Mouse (Mus musculus) stomach, embryonic 15.5 days (tissue): ENCODE measurements around the gene Gabpb2. TPM values are rescaled to one million over a fixed set of nuclear protein-coding genes. Genes with fewer than 3 reads are reported as not detected.

Source experiments
- ATAC-seq: fragments of 200-750 bp; cut with Nextera tagmentation; 2 replicates; pipeline ENCODE4 v1.8.0; 2017; ENCODE audit warnings: low read depth, moderate number of reproducible peaks, moderate TSS enrichment; ENCODE audit not compliant: insufficient read depth, low FRiP score
- H3K27ac ChIP-seq: fragments of 300-500 bp; sonication (generic); 2 replicates; pipeline ENCODE4 v1.5.1; 2015; ENCODE audit warnings: mild to moderate bottlenecking, inconsistent platforms
- H3K27me3 ChIP-seq: fragments of 300-500 bp; sonication (generic); replicated peaks from 2 replicates; pipeline ENCODE4 v1.6.1; 2015; ENCODE audit warnings: inconsistent platforms
- H3K36me3 ChIP-seq: fragments of 300-500 bp; sonication (generic); 2 replicates; pipeline ENCODE4 v1.6.1; 2015; ENCODE audit warnings: inconsistent platforms
- H3K4me1 ChIP-seq: fragments of 300-500 bp; sonication (generic); 2 replicates; pipeline ENCODE4 v1.6.1; 2015; ENCODE audit warnings: inconsistent platforms
- H3K4me2 ChIP-seq: fragments of 300-500 bp; sonication (generic); 2 replicates; pipeline ENCODE4 v1.6.1; 2015; ENCODE audit warnings: mild to moderate bottlenecking, inconsistent platforms
- H3K4me3 ChIP-seq: fragments of 300-500 bp; sonication (generic); replicated peaks from 2 replicates; pipeline ENCODE4 v1.5.1; 2015; ENCODE audit warnings: inconsistent platforms
- H3K9ac ChIP-seq: fragments of 300-500 bp; sonication (generic); 2 replicates; pipeline ENCODE4 v1.6.1; 2015; ENCODE audit warnings: inconsistent platforms
- H3K9me3 ChIP-seq: fragments of 300-500 bp; sonication (generic); 2 replicates; pipeline ENCODE4 v1.6.1; 2016; ENCODE audit warnings: inconsistent platforms
- WGBS: fragments of 180-500 bp; shearing (Covaris S2); methylation state at CpG from one replicate; pipeline ENCODE4 v1.1.7; 2015; 5-methylcytosine and 5-hydroxymethylcytosine counted together
- polyA plus RNA-seq: library from polyadenylated mRNA; unstranded; fragments of >200 nt; fragmentation: Nextera tagmentation; extraction: Ambion mirVana; gene quantifications from 2 replicates; pipeline ENCODE4 v1.2.1, GENCODE M21; 2015

Gabpb2 gene
- polyA plus RNA-seq, 1 experiment from 2014 or later = 11.4 TPM

DNA sequence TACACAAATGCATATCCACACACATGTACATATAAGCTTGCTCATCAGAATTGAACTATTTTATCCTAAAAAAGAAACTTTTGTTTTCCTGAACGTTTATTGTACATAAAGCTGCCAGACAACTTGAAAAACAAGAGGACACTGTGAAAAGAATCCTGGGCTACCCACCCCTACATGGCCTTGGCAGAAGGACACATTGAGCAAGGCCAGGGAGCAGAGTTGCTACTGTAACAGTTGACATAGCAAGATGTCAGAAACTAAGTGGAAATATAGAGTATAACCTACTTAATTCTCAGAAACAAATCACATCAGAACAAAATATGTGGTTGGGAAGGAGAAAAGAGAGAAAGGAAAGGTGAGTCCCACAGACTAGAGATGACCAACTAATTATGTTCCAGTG is 35.9 kb downstream of the Gabpb2 start:
- no peak overlapping the region for H3K4me3 ChIP-seq
- H3K9me3 ChIP-seq = no peaks in the 10 kb centered on the region
- no peak for ATAC-seq
- no peaks in the 10 kb centered on the region for H3K4me1 ChIP-seq
- WGBS = 51% methylated on average over 1 of the region's 1 CpGs
- no peak overlapping the region for H3K4me2 ChIP-seq
- H3K27ac ChIP-seq = no peak overlapping the region
- H3K36me3 ChIP-seq = peaks cover 19% of the 10 kb centered on the region
- no peak overlapping the region for H3K9ac ChIP-seq
- H3K27me3 ChIP-seq = no peaks in the 10 kb centered on the region

DNA sequence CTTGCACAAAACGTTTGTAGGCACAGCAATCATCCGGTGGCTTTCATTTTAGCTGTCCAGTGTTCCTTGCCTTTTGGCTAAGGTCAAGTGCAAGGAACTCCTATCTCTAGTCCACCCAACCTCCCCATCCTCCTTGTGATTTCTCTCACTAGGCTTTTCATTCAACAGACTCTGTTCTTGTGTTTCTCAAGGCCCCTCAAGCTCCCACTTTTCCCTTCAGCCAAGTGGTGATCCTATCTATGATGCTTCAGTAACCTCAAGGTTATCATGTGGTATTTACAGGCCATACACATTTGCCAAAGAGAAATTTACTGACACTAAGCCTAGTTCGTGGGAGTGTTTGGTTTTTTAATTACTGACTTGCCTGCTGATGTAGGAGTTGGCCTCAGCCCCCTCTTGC is 37.8 kb downstream of the Gabpb2 start:
- peaks cover 7% of the 10 kb centered on the region for H3K36me3 ChIP-seq
- 53% methylated on average over 3 of the region's 3 CpGs for WGBS
- H3K4me2 ChIP-seq = no peak overlapping the region
- no peaks in the 10 kb centered on the region for H3K4me1 ChIP-seq
- H3K4me3 ChIP-seq = no peak overlapping the region
- H3K27ac ChIP-seq = no peak overlapping the region
- H3K27me3 ChIP-seq = no peaks in the 10 kb centered on the region
- ATAC-seq = no peak
- no peaks in the 10 kb centered on the region for H3K9me3 ChIP-seq
- H3K9ac ChIP-seq = no peak overlapping the region

DNA sequence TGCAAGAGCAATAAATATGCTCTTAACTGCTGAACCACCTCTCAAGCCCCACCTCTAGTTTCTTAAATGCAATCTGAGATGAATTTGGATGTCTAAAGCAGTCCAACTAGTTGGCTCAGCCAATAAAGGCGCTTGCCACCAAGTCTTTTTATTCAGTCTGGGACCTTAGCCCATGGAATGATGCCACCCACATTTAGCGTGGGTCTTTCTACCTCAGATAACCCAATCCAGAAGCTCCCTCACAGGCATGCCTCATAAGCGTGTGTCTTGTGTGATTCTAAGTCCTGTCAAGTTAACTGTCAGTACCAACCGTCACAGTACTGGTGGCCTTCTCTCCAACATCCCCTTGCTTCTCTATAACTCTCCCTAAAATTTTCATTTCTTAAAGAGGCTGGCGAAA is 38.8 kb downstream of the Gabpb2 start:
- Histone ChIP-seq H3K4me2 (no peak overlapping the region), H3K4me3 (no peak overlapping the region), H3K27ac (no peak overlapping the region), H3K27me3 (no peaks in the 10 kb centered on the region; the same call in 1 of the 2 replicates), H3K4me1 (peaks cover 3% of the 10 kb centered on the region; the same call in 1 of the 2 replicates), H3K9ac (no peak overlapping the region), H3K36me3 (peaks cover 1% of the 10 kb centered on the region), H3K9me3 (no peaks in the 10 kb centered on the region)
- ATAC-seq = no peak
- 84% methylated on average over 5 of the region's 5 CpGs for WGBS

DNA sequence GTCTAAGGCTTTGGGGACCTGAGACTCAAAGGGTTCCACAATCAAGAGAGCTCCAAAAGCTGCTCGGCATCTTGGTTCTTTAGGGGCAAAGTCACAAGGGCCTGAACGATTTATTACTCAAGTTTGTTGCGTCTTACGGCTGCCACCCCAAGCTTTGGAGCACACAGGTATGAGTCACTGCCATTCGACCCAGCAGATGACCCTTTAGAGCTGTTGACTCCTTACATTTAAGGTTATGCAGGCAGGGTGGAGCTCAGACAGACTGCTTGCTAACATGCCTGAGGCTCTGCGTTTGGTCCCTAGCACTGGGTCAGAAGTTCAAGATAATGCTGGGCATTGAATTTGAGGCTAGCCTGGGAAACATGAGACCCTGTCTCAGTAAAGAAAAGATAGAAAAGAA is 40.1 kb downstream of the Gabpb2 start:
- ATAC-seq = no peak
- H3K27me3 ChIP-seq = peaks cover 7% of the 10 kb centered on the region
- no peak overlapping the region for H3K9ac ChIP-seq
- H3K9me3 ChIP-seq = no peaks in the 10 kb centered on the region
- H3K4me1 ChIP-seq = peaks cover 12% of the 10 kb centered on the region
- 57% methylated on average over 6 of the region's 6 CpGs for WGBS
- no peak overlapping the region for H3K4me3 ChIP-seq
- peaks cover 3% of the 10 kb centered on the region; the same call in 1 of the 2 replicates for H3K36me3 ChIP-seq
- peak overlapping the region; percentile 10; the same call in 1 of the 2 replicates for H3K27ac ChIP-seq
- no peak overlapping the region for H3K4me2 ChIP-seq

DNA sequence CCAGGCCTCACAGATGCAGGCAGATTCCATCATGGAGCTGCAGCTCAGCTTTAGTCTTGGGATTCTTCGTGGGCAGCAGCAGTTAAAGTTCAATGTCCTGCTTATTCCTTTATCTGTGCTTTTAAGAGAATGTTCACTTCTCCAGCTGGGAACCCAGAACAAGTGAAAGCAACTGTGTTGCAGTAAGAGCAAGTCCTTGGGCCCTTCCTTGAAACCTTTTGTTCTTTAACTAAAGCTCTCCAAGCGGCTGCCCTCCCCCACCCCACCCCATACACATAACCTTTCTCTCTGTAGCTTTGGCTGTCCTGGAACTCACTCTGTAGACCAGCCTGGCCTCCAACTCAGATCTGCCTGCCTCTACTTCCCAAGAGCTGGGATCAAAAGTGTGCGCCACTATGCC is 41.2 kb downstream of the Gabpb2 start:
- H3K27me3 ChIP-seq = peaks cover 18% of the 10 kb centered on the region
- 70% methylated on average over 3 of the region's 3 CpGs for WGBS
- peaks cover 12% of the 10 kb centered on the region for H3K4me1 ChIP-seq
- no peak overlapping the region for H3K4me3 ChIP-seq
- no peak for ATAC-seq
- H3K4me2 ChIP-seq = no peak overlapping the region
- H3K9ac ChIP-seq = no peak overlapping the region
- no peaks in the 10 kb centered on the region for H3K9me3 ChIP-seq
- H3K36me3 ChIP-seq = peaks cover 10% of the 10 kb centered on the region; the same call in 1 of the 2 replicates
- H3K27ac ChIP-seq = peak overlapping the region; percentile 65

DNA sequence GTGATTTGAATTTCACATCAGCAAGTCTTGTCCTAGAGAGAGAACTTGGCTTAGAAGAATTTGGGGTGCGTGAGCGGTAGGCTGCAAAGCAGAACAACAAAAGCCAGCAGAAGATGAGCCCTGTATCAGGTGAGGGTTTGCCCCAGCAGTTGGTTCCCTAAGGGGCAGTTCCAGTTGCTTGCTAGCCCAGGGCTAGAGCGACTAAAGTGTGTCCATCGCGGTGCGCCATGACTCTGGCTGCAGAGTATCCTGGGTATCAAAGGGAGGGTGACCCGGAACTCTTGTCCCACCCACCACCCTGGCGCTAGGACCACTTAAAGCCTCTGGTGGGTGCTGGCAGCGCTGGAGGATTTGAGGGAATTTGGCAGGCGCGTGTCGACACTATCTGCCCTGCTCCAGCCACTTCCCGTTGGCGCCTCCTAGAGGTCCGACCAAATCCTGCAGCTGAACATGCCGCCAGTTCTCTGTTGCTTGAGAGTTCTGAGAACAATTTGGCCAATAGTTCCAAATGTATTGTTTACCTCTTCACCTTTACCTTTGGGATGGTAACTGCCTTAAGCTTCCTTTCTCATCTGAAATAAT is 43.6 kb downstream of the Gabpb2 start:
- Histone ChIP-seq H3K4me2 (peak overlapping the region; percentile 59), H3K27ac (no peak overlapping the region), H3K9me3 (no peaks in the 10 kb centered on the region), H3K36me3 (peaks cover 23% of the 10 kb centered on the region), H3K9ac (no peak overlapping the region), H3K4me3 (peak overlapping the region; percentile 29), H3K4me1 (peaks cover 12% of the 10 kb centered on the region), H3K27me3 (peaks cover 29% of the 10 kb centered on the region)
- 13% methylated on average over 16 of the region's 16 CpGs for WGBS
- peak; percentile 40; the same call in 1 of the 2 replicates for ATAC-seq

DNA sequence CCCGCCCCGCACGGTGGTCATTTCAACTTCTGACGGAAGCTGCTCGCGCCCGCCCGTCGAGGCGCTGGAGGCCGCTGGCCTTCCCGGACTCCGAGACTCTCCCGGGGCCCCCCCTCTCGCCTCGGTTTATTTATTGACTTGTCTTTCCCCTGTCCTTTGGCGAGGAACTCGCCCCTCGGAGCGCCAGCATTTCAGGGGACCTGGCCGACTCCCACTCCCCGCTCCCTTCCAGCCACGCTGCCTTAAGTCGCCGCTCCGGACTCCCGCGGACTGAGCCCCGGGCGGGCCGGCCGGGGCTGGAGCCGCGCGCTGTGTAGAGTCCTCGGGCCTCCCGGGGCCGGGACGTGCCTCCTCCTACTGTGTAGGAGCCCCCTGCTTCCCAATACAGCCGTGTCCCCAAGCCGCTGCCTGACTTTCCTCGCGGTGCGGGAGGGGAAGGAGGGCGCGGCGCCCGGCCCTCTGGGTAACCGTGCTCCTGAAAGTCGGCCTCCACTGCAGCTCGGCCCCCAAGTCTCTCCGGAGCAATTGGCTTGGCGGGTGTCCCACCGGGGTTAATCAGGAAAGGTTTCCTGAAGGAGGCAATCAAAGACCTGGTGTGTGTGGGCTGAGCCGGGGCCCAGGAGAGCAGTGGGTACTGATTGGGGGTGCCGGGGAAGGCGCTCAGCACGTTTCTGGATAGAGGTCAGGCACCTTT is 44.3 kb downstream of the Gabpb2 start:
- WGBS = 19% methylated on average over 58 of the region's 58 CpGs
- no peak overlapping the region for H3K9ac ChIP-seq

DNA sequence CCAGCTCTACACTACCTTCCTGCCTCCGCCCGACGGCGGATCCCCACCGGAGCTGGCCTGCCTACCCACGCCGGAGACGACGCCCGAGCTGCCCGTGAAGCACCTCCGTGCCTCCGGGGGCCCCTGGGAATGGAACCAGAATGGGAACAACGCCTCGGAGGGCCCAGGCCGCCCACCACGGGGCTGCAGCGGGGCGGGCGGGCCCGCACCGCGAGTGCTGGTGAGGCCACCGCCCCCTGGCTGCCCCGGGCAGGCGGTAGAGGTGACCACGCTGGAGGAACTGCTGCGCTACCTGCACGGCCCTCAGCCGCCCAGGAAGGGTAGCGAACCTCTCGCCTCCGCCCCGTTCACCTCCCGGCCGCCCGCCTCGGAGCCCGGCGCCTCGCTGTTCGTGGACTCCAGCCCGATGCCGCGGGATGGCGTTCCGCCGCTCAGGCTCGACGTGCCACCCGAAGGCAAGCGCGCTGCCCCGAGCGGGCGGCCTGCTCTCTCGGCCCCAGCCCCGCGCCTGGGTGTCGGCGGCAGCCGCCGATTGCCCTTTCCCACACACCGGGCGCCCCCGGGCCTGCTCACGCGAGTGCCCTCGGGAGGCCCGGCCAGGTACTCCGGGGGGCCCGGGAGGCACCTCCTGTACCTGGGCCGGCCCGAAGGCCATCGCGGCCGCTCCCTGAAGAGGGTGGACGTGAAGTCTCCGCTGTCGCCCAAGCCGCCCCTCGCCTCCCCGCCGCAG is 45.0 kb downstream of the Gabpb2 start:
- Histone ChIP-seq H3K4me1 (peaks cover 12% of the 10 kb centered on the region), H3K4me2 (peak overlapping the region; percentile 59), H3K27ac (no peak overlapping the region), H3K36me3 (peaks cover 26% of the 10 kb centered on the region), H3K9ac (no peak overlapping the region), H3K9me3 (no peaks in the 10 kb centered on the region), H3K27me3 (peaks cover 29% of the 10 kb centered on the region), H3K4me3 (peak overlapping the region; percentile 29)
- ATAC-seq = no peak
- WGBS = 39% methylated on average over 83 of the region's 84 CpGs

More for the DNA sequence above, 44.3 kb downstream of the Gabpb2 start:
- peak overlapping the region; percentile 29 for H3K4me3 ChIP-seq
- no peak overlapping the region for H3K27ac ChIP-seq
- H3K9me3 ChIP-seq = no peaks in the 10 kb centered on the region
- peaks cover 26% of the 10 kb centered on the region for H3K36me3 ChIP-seq
- peaks cover 29% of the 10 kb centered on the region for H3K27me3 ChIP-seq
- peak overlapping the region; percentile 59 for H3K4me2 ChIP-seq
- no peak; the same call in 1 of the 2 replicates for ATAC-seq
- peaks cover 12% of the 10 kb centered on the region for H3K4me1 ChIP-seq

DNA sequence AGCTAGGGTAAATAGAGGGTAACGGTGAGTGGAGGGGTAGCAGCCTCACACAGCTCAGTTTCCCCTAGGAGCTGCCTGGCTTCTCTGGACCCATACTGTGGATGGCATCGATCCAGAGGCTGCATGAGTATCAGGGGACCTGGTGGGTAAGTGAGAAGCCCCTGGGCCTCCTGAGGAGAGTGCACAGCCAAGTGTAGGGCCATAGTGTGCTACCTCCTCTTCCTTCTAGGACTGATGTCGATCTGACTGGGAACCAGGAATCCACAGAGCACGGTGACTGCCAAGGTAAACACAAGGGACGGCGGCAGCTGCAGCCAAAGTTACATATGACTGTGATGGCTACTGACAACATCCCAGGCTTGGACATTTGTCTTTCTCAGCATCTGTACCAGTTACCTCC is 46.6 kb downstream of the Gabpb2 start:
- Histone ChIP-seq H3K27me3 (peaks cover 29% of the 10 kb centered on the region), H3K4me3 (no peak overlapping the region), H3K9me3 (no peaks in the 10 kb centered on the region), H3K36me3 (peaks cover 29% of the 10 kb centered on the region), H3K9ac (no peak overlapping the region), H3K4me2 (no peak overlapping the region), H3K27ac (no peak overlapping the region), H3K4me1 (peaks cover 12% of the 10 kb centered on the region)
- no peak for ATAC-seq
- 73% methylated on average over 6 of the region's 6 CpGs for WGBS

DNA sequence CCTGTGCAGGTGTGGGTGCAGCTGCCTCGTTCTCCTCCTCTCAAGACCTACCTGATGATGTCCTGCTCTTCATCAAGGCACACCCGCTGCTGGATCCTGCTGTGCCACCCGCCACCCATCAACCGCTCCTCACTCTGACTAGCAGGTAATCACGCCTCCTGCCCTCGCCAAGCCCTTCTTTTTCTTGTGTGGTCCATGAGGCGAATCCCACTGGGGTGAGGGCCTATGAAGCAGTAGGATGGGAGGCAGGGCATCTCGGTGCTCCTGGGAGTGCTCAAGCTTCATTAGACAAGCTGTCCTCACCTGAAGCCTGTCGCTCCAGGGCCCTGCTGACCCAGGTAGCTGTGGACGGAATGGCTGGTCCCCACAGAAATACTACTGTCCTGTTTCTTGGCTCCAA is 47.7 kb downstream of the Gabpb2 start:
- 88% methylated on average over 10 of the region's 10 CpGs for WGBS
- ATAC-seq = no peak
- no peaks in the 10 kb centered on the region for H3K9me3 ChIP-seq
- H3K9ac ChIP-seq = no peak overlapping the region
- H3K4me2 ChIP-seq = no peak overlapping the region
- H3K4me3 ChIP-seq = no peak overlapping the region
- peaks cover 12% of the 10 kb centered on the region for H3K4me1 ChIP-seq
- H3K27ac ChIP-seq = no peak overlapping the region
- H3K36me3 ChIP-seq = peaks cover 32% of the 10 kb centered on the region
- H3K27me3 ChIP-seq = peaks cover 29% of the 10 kb centered on the region

DNA sequence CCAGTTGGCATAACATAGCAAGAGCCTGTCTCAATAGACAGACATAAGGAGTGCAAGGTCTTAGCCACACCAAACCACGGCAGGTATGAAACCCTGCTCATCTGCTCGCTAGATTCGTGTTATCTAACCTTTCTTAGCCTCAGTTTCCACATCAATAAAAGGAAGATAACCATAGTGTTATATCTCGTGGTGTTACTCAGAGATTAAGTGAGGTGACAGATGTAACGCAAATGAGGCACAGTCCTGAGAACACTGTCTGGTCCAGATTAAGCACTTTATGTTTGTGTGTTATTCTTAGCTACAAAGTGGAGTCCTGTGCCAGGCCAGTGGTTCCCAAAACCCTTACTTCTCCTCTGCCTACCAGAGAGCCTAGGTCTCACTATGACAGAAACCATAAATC is 52.9 kb downstream of the Gabpb2 start:
- H3K4me1 ChIP-seq = peaks cover 32% of the 10 kb centered on the region
- WGBS = 73% methylated on average over 5 of the region's 5 CpGs
- H3K4me2 ChIP-seq = no peak overlapping the region
- no peak overlapping the region for H3K9ac ChIP-seq
- no peak overlapping the region for H3K27ac ChIP-seq
- H3K4me3 ChIP-seq = no peak overlapping the region
- ATAC-seq = no peak
- no peaks in the 10 kb centered on the region for H3K27me3 ChIP-seq
- H3K36me3 ChIP-seq = peaks cover 14% of the 10 kb centered on the region; the same call in 1 of the 2 replicates
- no peaks in the 10 kb centered on the region for H3K9me3 ChIP-seq

DNA sequence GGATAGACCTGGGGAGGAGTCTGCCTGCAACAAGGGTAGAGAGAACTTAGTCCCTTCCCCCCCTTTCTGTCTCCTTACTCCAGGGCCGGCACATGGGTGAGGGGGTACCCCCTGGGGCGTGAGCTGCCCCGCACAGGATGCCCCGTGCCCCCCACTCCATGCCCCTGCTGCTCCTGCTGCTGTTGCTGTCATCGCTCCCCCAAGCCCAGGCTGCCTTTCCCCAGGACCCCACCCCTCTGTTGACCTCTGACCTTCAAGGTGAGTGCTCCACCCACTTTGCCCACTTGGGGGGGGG is 53.5 kb downstream of the Gabpb2 start:
- H3K4me3 ChIP-seq = no peak overlapping the region
- peaks cover 32% of the 10 kb centered on the region for H3K4me1 ChIP-seq
- 82% methylated on average over 5 of the region's 5 CpGs for WGBS
- no peaks in the 10 kb centered on the region for H3K9me3 ChIP-seq
- no peak overlapping the region for H3K27ac ChIP-seq
- no peaks in the 10 kb centered on the region for H3K27me3 ChIP-seq
- no peak overlapping the region for H3K9ac ChIP-seq
- H3K36me3 ChIP-seq = peaks cover 10% of the 10 kb centered on the region; the same call in 1 of the 2 replicates
- no peak overlapping the region for H3K4me2 ChIP-seq
- no peak for ATAC-seq
